Mouse (Mus musculus) neural tube, embryonic 15.5 days (tissue): ENCODE measurements at regions not wholly inside any gene's neighbourhood (a gene's known extent, or its start where the extent isn't known, plus 50 kb on each side); places are given as distances from the start of the nearest gene placed in this dataset.

Experiments used
- ATAC-seq: fragments of 200-750 bp; cut with Nextera tagmentation; 2 replicates; pipeline ENCODE4 v1.8.0; 2017; ENCODE audit warnings: mild to moderate bottlenecking, moderate TSS enrichment, moderate library complexity; ENCODE audit not compliant: low FRiP score
- H3K27ac ChIP-seq: fragments of 300-500 bp; sonication (generic); replicated peaks from 2 replicates; pipeline ENCODE4 v1.5.1; 2015; ENCODE audit warnings: mild to moderate bottlenecking, inconsistent platforms
- H3K27me3 ChIP-seq: fragments of 300-500 bp; sonication (generic); replicated peaks from 2 replicates; pipeline ENCODE4 v1.6.1; 2015; ENCODE audit warnings: inconsistent platforms
- H3K36me3 ChIP-seq: fragments of 300-500 bp; sonication (generic); 2 replicates; pipeline ENCODE4 v1.6.1; 2015; ENCODE audit warnings: inconsistent platforms
- H3K4me1 ChIP-seq: fragments of 300-500 bp; sonication (generic); 2 replicates; pipeline ENCODE4 v1.6.1; 2015; ENCODE audit warnings: inconsistent platforms
- H3K4me2 ChIP-seq: fragments of 300-500 bp; sonication (generic); 2 replicates; pipeline ENCODE4 v1.6.1; 2015; ENCODE audit warnings: inconsistent platforms, mild to moderate bottlenecking, moderate library complexity
- H3K4me3 ChIP-seq: fragments of 300-500 bp; sonication (generic); replicated peaks from 2 replicates; pipeline ENCODE4 v1.5.1; 2015; ENCODE audit warnings: mild to moderate bottlenecking, inconsistent platforms
- H3K9ac ChIP-seq: fragments of 300-500 bp; sonication (generic); replicated peaks from 2 replicates; pipeline ENCODE4 v1.6.1; 2015; ENCODE audit warnings: mild to moderate bottlenecking, inconsistent platforms
- H3K9me3 ChIP-seq: fragments of 300-500 bp; sonication (generic); replicated peaks from 2 replicates; pipeline ENCODE4 v1.6.1; 2016; ENCODE audit warnings: inconsistent platforms
- WGBS: fragments of 180-500 bp; shearing (Covaris S2); methylation state at CpG from one replicate; pipeline ENCODE4 v1.1.7; 2015; ENCODE audit warnings: mixed read lengths; 5-methylcytosine and 5-hydroxymethylcytosine counted together

DNA sequence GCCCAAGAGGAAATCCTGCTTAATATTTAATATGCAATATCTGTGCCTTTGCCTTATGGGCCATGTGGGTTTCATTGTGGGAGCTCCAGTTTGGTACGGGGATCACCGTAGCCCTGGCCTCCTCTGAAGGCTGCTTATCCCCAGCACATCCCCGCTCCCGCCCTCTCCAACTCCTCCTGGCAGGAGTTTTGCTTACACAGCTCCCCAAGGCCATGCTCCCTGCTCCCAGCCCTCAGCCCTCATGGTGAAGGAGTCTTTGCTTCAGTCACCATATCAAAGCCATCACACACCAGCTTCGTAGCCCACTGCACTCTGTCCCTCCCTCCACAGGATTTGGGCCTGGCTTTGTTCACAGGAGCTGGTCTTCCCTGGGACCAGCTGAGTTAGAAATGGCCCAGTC, 142.0 kb downstream of the Cdh26 start:
- ATAC-seq, result no peak
- Histone ChIP-seq H3K9ac (no peak overlapping the region), H3K4me1 (peaks cover 24% of the 10 kb centered on the region), H3K27ac (no peak overlapping the region), H3K27me3 (no peaks in the 10 kb centered on the region), H3K4me3 (no peak overlapping the region), H3K36me3 (no peaks in the 10 kb centered on the region), H3K4me2 (no peak overlapping the region), H3K9me3 (no peaks in the 10 kb centered on the region)
- WGBS, result 76% methylated on average over 5 of the region's 5 CpGs

GRCm38 (mm10) chr2:178574859-178575258, 144.5 kb downstream of the Cdh26 start:
- Histone ChIP-seq H3K4me3 (no peak overlapping the region), H3K9me3 (no peaks in the 10 kb centered on the region), H3K27ac (no peak overlapping the region; the same call in 1 of the 2 replicates), H3K4me1 (peaks cover 24% of the 10 kb centered on the region), H3K27me3 (no peaks in the 10 kb centered on the region), H3K36me3 (no peaks in the 10 kb centered on the region), H3K9ac (no peak overlapping the region), H3K4me2 (no peak overlapping the region)
- ATAC-seq, result no peak
- 40% methylated on average over 4 of the region's 4 CpGs for WGBS

DNA sequence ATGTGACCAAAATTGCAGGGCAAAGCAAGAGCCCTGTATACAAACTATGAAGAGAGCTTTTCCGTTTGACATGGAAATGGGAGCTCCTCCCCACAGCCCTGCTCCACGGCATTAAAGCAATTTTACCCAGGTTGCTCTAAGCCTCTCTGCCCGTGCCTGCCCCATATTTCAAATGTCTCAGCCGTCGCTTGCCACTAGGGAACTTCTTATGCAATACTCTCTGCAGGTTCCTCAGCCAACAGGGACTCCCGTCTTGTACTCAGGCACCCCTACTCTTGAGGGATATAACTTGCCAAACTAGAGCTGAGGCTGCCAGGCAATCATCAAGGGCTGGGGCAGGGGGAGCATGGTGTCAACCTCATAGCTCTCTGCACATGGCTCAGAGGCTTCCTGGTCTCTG, 145.1 kb downstream of the Cdh26 start:
- H3K4me3 ChIP-seq, result no peak overlapping the region
- H3K9ac ChIP-seq, result no peak overlapping the region
- peaks cover 27% of the 10 kb centered on the region for H3K4me1 ChIP-seq
- ATAC-seq, result 0 out of 2 replicates have a peak, but pooled peaks have one; percentile 5
- H3K4me2 ChIP-seq, result no peak overlapping the region
- no peaks in the 10 kb centered on the region for H3K27me3 ChIP-seq
- H3K36me3 ChIP-seq, result no peaks in the 10 kb centered on the region
- H3K27ac ChIP-seq, result 0 out of 2 replicates have a peak overlapping the region, but pooled peaks have one; percentile 7
- H3K9me3 ChIP-seq, result no peaks in the 10 kb centered on the region
- WGBS, result 46% methylated on average over 6 of the region's 6 CpGs

DNA sequence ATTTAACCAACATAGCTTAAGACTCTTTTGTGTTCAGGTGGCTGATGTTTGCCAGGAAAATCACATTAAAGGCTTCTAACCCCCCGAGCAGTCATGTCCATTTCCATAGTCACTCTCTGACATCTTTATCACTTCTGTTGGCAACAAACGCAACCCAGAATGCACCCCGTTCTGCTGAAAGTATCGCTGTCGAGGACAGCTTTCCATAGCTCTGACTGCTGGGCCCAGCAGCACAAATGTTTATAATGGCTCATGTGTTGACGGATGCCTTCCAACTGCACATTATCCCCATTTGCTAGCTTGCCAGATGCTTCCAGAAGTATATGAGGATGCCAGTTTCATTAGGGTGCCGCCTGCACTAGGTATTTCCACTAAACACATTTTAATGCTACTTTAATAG, 145.7 kb downstream of the Cdh26 start:
- Histone ChIP-seq H3K4me2 (no peak overlapping the region), H3K27me3 (no peaks in the 10 kb centered on the region), H3K4me1 (peaks cover 34% of the 10 kb centered on the region), H3K36me3 (no peaks in the 10 kb centered on the region), H3K27ac (0 out of 2 replicates have a peak overlapping the region, but pooled peaks have one; percentile 7), H3K4me3 (no peak overlapping the region), H3K9ac (no peak overlapping the region), H3K9me3 (no peaks in the 10 kb centered on the region)
- no peak for ATAC-seq
- WGBS, result 60% methylated on average over 7 of the region's 7 CpGs

GRCm38 (mm10) chr2:178579571-178579970, 149.2 kb downstream of the Cdh26 start:
- Histone ChIP-seq H3K27ac (no peak overlapping the region), H3K4me2 (no peak overlapping the region), H3K4me1 (peaks cover 30% of the 10 kb centered on the region), H3K9me3 (no peaks in the 10 kb centered on the region), H3K4me3 (no peak overlapping the region), H3K36me3 (no peaks in the 10 kb centered on the region), H3K9ac (no peak overlapping the region), H3K27me3 (no peaks in the 10 kb centered on the region)
- no peak for ATAC-seq
- WGBS, result 86% methylated on average over 6 of the region's 6 CpGs

DNA sequence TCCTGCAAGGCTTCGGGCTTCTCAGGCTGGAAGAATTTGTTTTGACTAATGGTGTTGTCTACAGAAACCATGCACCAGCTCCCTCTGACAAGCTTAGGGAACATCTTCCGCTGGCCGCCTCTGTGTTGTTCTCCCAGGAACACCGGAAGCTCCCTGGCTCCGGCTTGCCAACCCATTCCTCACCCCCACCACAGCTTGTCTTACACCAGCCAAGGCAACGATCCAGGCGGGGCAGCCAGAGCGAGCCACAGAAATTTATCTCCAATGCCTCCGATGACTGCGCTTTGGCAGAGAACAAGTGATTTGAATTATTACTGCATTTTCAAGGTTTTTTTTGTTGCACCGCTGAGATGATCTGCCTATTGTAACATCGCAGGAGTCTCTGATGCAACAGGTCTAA, 151.0 kb downstream of the Cdh26 start:
- H3K4me2 ChIP-seq, result no peak overlapping the region
- no peak overlapping the region for H3K9ac ChIP-seq
- no peaks in the 10 kb centered on the region for H3K9me3 ChIP-seq
- 0 out of 2 replicates have a peak overlapping the region, but pooled peaks have one; percentile 58 for H3K27ac ChIP-seq
- WGBS, result 59% methylated on average over 12 of the region's 12 CpGs
- H3K27me3 ChIP-seq, result no peaks in the 10 kb centered on the region
- no peaks in the 10 kb centered on the region for H3K36me3 ChIP-seq
- H3K4me1 ChIP-seq, result peaks cover 19% of the 10 kb centered on the region
- H3K4me3 ChIP-seq, result no peak overlapping the region
- ATAC-seq, result no peak

DNA sequence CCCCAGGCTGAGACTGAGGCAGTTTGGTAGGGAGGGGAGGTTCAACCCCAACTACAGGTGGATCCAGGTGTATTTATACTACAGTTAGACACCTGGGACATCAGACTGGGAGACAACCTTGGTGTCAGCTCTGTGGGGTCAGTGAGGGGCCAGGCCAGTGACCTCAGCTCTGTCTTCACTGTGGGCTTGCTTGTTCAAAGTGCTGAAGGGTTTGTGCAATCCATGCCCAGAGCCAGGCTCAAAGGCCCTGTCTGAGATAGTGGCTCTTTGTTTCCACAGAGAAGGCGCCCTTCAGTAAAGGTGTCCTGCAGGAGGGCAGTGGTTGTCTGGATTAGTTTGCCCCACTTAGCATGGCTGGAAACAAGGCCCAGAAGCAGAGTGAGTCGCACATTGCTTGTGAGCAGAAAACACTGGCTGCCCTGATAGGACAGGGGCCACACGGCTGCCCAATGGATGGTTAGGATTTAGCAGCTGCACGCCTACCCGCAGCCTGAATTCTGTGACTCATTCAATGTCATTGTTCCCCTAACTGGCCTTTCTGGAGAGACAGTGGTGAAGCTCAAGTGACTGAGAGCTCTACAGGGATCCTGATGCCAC, 154.7 kb downstream of the Cdh26 start:
- Histone ChIP-seq H3K4me3 (no peak overlapping the region), H3K27me3 (no peaks in the 10 kb centered on the region), H3K36me3 (no peaks in the 10 kb centered on the region), H3K9ac (no peak overlapping the region), H3K27ac (no peak overlapping the region), H3K9me3 (no peaks in the 10 kb centered on the region), H3K4me1 (peaks cover 17% of the 10 kb centered on the region), H3K4me2 (no peak overlapping the region)
- 79% methylated on average over 5 of the region's 5 CpGs for WGBS
- no peak for ATAC-seq

DNA sequence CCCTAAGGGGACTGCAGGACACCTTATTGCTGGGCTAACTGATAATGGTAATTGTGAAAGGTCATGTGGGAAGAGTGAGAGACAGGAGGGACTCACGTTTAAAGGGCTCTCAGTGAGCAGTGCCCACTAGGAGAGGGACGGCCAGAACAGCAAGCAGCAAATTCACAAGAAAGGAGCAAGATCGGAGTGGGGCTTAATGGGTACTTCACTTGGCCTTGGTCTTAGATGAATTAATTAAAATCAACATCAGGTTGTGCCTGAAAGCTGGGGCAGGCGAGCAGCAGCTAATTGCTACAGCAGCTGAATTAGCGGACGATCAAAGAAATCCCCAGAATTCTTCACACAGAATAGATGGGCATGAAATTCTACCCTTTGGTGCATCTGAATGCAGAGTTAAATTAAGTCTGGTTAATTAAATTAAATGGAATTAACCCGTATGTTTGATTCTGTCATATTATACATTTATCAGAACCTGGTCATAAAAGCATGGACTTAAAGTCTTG, 156.9 kb downstream of the Cdh26 start:
- Histone ChIP-seq H3K36me3 (no peaks in the 10 kb centered on the region), H3K27me3 (no peaks in the 10 kb centered on the region), H3K9me3 (no peaks in the 10 kb centered on the region), H3K4me3 (no peak overlapping the region), H3K4me2 (no peak overlapping the region), H3K9ac (no peak overlapping the region), H3K27ac (no peak overlapping the region), H3K4me1 (no peaks in the 10 kb centered on the region)
- WGBS, result 65% methylated on average over 7 of the region's 7 CpGs
- ATAC-seq, result no peak

GRCm38 (mm10) chr2:178593743-178594142, 163.4 kb downstream of the Cdh26 start:
- Histone ChIP-seq H3K4me3 (no peak overlapping the region), H3K9ac (no peak overlapping the region), H3K27me3 (0 out of 2 replicates have a peak, but pooled peaks cover 4% of the 10 kb centered on the region), H3K4me2 (0 out of 2 replicates have a peak overlapping the region, but pooled peaks have one; percentile 9), H3K9me3 (no peaks in the 10 kb centered on the region), H3K27ac (peak overlapping the region; percentile 18; the same call in 1 of the 2 replicates), H3K4me1 (peaks cover 30% of the 10 kb centered on the region), H3K36me3 (no peaks in the 10 kb centered on the region)
- 50% methylated on average over 9 of the region's 9 CpGs for WGBS
- ATAC-seq, result no peak

- Histone ChIP-seq H3K27ac (peak overlapping the region; percentile 18; the same call in 1 of the 2 replicates), H3K36me3 (no peaks in the 10 kb centered on the region), H3K9ac (no peak overlapping the region), H3K27me3 (0 out of 2 replicates have a peak, but pooled peaks cover 4% of the 10 kb centered on the region), H3K4me3 (no peak overlapping the region), H3K9me3 (no peaks in the 10 kb centered on the region), H3K4me1 (peaks cover 30% of the 10 kb centered on the region), H3K4me2 (0 out of 2 replicates have a peak overlapping the region, but pooled peaks have one; percentile 9)
- WGBS, result 34% methylated on average over 6 of the region's 6 CpGs
- ATAC-seq, result no peak
Observed at GRCm38 (mm10) chr2:178594177-178594576, 163.8 kb downstream of the Cdh26 start.

DNA sequence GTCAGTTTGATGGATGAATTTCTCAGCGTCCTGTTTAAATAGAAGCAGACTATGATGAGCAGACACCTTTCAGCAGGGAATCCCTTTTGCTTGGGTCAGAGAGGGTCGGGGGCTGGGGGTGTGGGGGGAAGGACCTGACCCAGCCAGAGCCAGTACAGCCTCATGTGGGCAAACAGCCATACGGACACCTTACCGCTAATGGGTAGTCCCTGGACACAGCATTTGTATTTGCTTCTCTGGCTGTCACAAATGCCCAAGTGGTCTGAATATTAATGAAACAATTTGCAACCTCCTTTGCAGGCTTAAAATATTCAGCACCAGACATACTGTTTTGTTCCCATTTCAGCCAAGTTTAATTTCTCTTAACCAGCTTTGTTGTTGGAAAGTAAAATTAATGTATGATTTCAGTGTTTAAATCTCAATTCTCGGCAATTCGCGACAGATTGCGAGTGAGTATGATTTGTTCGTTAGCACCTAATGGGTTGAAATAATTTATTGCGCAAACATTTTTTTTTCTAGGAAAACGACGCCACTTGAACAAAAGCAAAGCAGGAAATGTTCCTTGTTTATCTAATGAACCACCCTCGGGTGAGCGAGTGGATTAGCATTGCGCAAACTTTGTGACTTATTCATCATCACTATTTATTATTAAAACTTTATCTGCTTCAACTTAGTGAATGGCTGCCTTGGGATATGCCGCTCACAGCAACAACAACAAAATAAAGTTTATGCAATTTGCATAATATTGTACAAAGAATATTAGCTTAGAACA, 166.2 kb downstream of the Cdh26 start:
- no peaks in the 10 kb centered on the region for H3K9me3 ChIP-seq
- H3K27me3 ChIP-seq, result 0 out of 2 replicates have a peak, but pooled peaks cover 4% of the 10 kb centered on the region
- no peak overlapping the region for H3K4me2 ChIP-seq
- peaks cover 30% of the 10 kb centered on the region for H3K4me1 ChIP-seq
- ATAC-seq, result peak; percentile 16; the same call in 1 of the 2 replicates
- WGBS, result 39% methylated on average over 16 of the region's 16 CpGs
- H3K27ac ChIP-seq, result no peak overlapping the region
- no peak overlapping the region for H3K4me3 ChIP-seq
- H3K36me3 ChIP-seq, result no peaks in the 10 kb centered on the region
- no peak overlapping the region for H3K9ac ChIP-seq

DNA sequence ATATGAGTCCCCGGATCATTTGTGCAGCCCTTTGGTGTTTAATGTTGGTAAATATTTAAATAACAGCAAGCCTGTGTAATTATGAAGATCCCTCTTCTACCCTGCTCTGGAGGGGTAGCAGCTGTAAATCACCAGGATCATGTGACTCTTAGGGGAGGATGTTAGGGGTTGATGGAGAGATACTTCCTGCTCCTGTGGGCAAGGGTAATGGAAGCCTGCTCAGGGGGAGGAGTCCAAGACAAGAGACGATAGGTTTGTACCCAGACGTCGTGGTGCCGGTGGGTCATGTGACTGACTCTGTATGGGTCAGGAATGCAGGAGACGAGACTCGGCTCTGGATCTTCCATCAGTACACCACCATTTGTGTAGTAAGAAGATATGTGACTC, 166.7 kb downstream of the Cdh26 start:
- H3K4me3 ChIP-seq, result no peak overlapping the region
- H3K9ac ChIP-seq, result no peak overlapping the region
- peaks cover 30% of the 10 kb centered on the region for H3K4me1 ChIP-seq
- no peaks in the 10 kb centered on the region for H3K9me3 ChIP-seq
- no peaks in the 10 kb centered on the region for H3K36me3 ChIP-seq
- ATAC-seq, result peak; percentile 76
- 50% methylated on average over 7 of the region's 7 CpGs for WGBS
- H3K27ac ChIP-seq, result no peak overlapping the region
- 0 out of 2 replicates have a peak, but pooled peaks cover 4% of the 10 kb centered on the region for H3K27me3 ChIP-seq
- H3K4me2 ChIP-seq, result no peak overlapping the region
